Mouse (Mus musculus): Measurements from ENCODE around the gene Mboat7.

DNA sequence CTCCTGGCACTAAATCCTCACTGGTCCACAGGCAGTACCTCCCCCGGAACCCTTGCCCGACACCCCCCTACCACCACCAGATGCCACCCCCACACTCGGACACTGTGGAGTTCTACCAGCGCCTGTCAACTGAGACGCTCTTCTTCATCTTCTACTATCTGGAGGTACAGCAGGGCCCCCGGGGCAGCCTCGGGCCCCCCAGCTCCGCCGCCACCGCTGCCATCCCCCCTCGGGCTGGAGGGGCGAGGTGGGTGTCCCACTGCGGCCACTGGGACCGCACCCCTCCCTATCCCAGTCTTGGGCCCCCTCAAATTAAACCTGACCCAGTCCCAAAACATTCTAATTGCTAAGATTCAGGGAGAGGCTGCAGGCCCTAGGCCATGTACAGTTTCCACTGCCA, 34.7 kb downstream of the Mboat7 start:
- TF ChIP-seq CTCF (IDR thresholded peaks at IDR 0.05; ENCODE audit: extremely low read depth, insufficient read length, insufficient replicate concordance, low read depth, low read length) (no peak), POLR2A (IDR thresholded peaks at IDR 0.05; ENCODE audit: low read depth, low read length) (no peak)

Data from small intestine, adult 2 months (tissue).